25 mouse cellular contexts compared by ENCODE assay signal in the genomic region with DNA sequence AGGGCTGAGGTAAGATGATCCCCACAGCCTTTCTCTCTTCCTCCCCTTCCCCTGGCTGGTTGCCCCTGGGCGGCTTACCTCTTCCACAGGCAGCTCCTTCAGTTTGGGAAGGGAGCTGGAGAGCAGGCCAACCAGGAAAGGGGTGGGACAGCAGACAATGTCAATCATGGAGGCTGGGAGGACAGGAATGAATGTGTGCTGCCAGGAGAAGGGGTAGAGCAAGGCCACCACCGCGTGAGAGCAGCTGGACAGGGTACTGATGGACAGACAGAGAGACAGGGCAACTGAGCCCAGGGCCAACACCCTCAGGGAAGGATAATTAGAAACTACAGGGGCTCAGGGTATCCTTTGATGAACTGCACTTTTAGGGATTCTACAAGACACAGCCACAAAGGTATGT. TPM values are rescaled to one million over a fixed set of nuclear protein-coding genes. Genes with fewer than 3 reads are reported as not detected.
DNase-seq lines count a peak whose midpoint lies in the region; ATAC-seq and TF ChIP-seq lines count a peak whose summit lies in the region.
"Had no signal": no experiment of that assay in that cellular context is flagged by ENCODE, and none has a peak within 500 bp of the region (broad histone marks: within the 10 kb centered on the region; RNA-seq: fewer than 3 reads in every experiment).

No protein-coding gene starts in this region.

- H3K79me2 ChIP-seq in heart, adult 2 months (replicated peaks; ENCODE audit: control insufficient read depth, insufficient read depth, low read length): no peaks in the 10 kb centered on the region

- H3K9me3 ChIP-seq in midbrain, embryonic 10.5 days (replicated peaks): no peaks in the 10 kb centered on the region
- no peaks in the 10 kb centered on the region for H3K9me3 ChIP-seq in midbrain, embryonic 13.5 days
- H3K9me3 ChIP-seq: hindbrain, embryonic 13.5 days; limb, embryonic 13.5 days; liver, embryonic 12.5 days had no signal

- H3K36me3 ChIP-seq in heart, adult 2 months (ENCODE audit: control insufficient read depth, insufficient read depth, low read length): peaks cover 16% of the 10 kb centered on the region
- H3K36me3 ChIP-seq in midbrain, embryonic 10.5 days: peaks cover 85% of the 10 kb centered on the region
- peaks cover 69% of the 10 kb centered on the region for H3K36me3 ChIP-seq in midbrain, embryonic 13.5 days

- TF ChIP-seq POLR2A in heart, adult 2 months (IDR thresholded peaks at IDR 0.05; ENCODE audit: insufficient read depth, low read depth, low read length): no peak

- DNase-seq in adrenal gland, adult (ENCODE audit: inconsistent age in 2 of 2, low spot score in 1 of 2): peak; percentile 41 to 72
- no peak for DNase-seq in adrenal gland, postnatal 25 days
- DNase-seq in heart, adult 2 months: no peak
- DNase-seq in heart, adult 8-10 months (ENCODE audit: low spot score): no peak
- no peak for DNase-seq in midbrain, embryonic 10.5 days (ENCODE audit: low spot score)
- DNase-seq in testis, postnatal 10 days (ENCODE audit: low spot score): no peak
- no peak for DNase-seq in ovary, postnatal 10 days (ENCODE audit: low spot score)
- DNase-seq: cerebellum, adult 8-10 months; forebrain, postnatal 0 days; gastrocnemius, postnatal 10 days; kidney, adult 11 months; kidney, postnatal 36 days; lung, adult 18-20 months; right cerebral cortex, postnatal 4 days; thymus, adult 2 months; thymus, postnatal 36 days had no signal

- H3K27me3 ChIP-seq in heart, adult 2 months (ENCODE audit: control insufficient read depth, insufficient read depth, low read length): no peaks in the 10 kb centered on the region
- no peaks in the 10 kb centered on the region for H3K27me3 ChIP-seq in midbrain, embryonic 10.5 days (ENCODE audit: low read depth, poor library complexity, severe bottlenecking)
- H3K27me3 ChIP-seq in midbrain, embryonic 13.5 days: no peaks in the 10 kb centered on the region
- H3K27me3 ChIP-seq: CH12.LX; hindbrain, embryonic 13.5 days; limb, embryonic 13.5 days; liver, embryonic 12.5 days had no signal

- TF ChIP-seq CTCF in heart, adult 2 months (IDR thresholded peaks at IDR 0.05): no peak

- no peak overlapping the region for H3K4me2 ChIP-seq in midbrain, embryonic 13.5 days (replicated peaks)
- H3K4me2 ChIP-seq: heart, embryonic 11.5 days; hindbrain, embryonic 13.5 days; limb, embryonic 13.5 days; liver, embryonic 12.5 days; midbrain, embryonic 11.5 days had no signal

- no peak for ATAC-seq in midbrain, embryonic 13.5 days
- ATAC-seq: liver, embryonic 12.5 days had no signal

- peak overlapping the region; percentile 40; the same call in 1 of the 2 replicates for H3K9ac ChIP-seq in heart, adult 2 months (ENCODE audit: low read depth, low read length)
- no peak overlapping the region; the same call in 1 of the 2 replicates for H3K9ac ChIP-seq in midbrain, embryonic 13.5 days (replicated peaks)
- H3K9ac ChIP-seq: forebrain, postnatal 0 days; hindbrain, embryonic 13.5 days; limb, embryonic 13.5 days; liver, embryonic 12.5 days had no signal

- H3K27ac ChIP-seq in heart, adult 2 months: no peak overlapping the region
- 0 out of 2 replicates have a peak overlapping the region, but pooled peaks have one; percentile 33 for H3K27ac ChIP-seq in midbrain, embryonic 10.5 days (replicated peaks)
- H3K27ac ChIP-seq in midbrain, embryonic 13.5 days: no peak overlapping the region
- H3K27ac ChIP-seq: hindbrain, embryonic 13.5 days; limb, embryonic 13.5 days; macrophage had no signal

- no peak overlapping the region for H3K4me3 ChIP-seq in heart, adult 2 months
- no peak overlapping the region for H3K4me3 ChIP-seq in midbrain, embryonic 10.5 days
- no peak overlapping the region for H3K4me3 ChIP-seq in midbrain, embryonic 13.5 days (replicated peaks)
- H3K4me3 ChIP-seq: hindbrain, embryonic 13.5 days; limb, embryonic 13.5 days; liver, embryonic 12.5 days had no signal

- 28% methylated on average over 3 of the region's 3 CpGs for WGBS in heart, adult 2 months
- WGBS in midbrain, embryonic 10.5 days: 82% methylated on average over 3 of the region's 3 CpGs
- WGBS in midbrain, embryonic 13.5 days: 80% methylated on average over 3 of the region's 3 CpGs

- intact Hi-C loops in heart, adult 2 months (cut with DNase I): loop anchor here (2.0 kb wide), 2 partner anchors 15 to 191 kb away; no protein-coding TSS in a partner anchor

- peaks cover 5% of the 10 kb centered on the region for H3K4me1 ChIP-seq in heart, adult 2 months (ENCODE audit: control insufficient read depth, insufficient read depth, low read length)
- no peaks in the 10 kb centered on the region for H3K4me1 ChIP-seq in midbrain, embryonic 10.5 days
- H3K4me1 ChIP-seq in midbrain, embryonic 13.5 days (replicated peaks): 0 out of 2 replicates have a peak, but pooled peaks cover 3% of the 10 kb centered on the region
- H3K4me1 ChIP-seq: hindbrain, embryonic 13.5 days; limb, embryonic 13.5 days had no signal

- no peak for TF ChIP-seq EP300 in heart, adult 2 months (IDR thresholded peaks at IDR 0.05; ENCODE audit: insufficient read depth, low read depth, low read length)

RNA-seq across cellular contexts. Expression of a gene that starts 8.6 kb away (rescaled TPM):
- 201 and 220 TPM in 2 replicates for total RNA-seq in adrenal gland, postnatal 25 days (2021)
- total RNA-seq in heart, adult 2 months (2021): 100 to 1,000 TPM; 102 to 105 TPM
- 136 and 167 TPM in 2 replicates for polyA plus RNA-seq in heart, adult 2 months (2012; rRNA removed)
- 100 to 1,000 TPM in 2 of 4 experiments, 10 to 100 TPM in 2; 82.2 to 125 (median 99.4) TPM for total RNA-seq in heart, adult 8-10 months (2022)
- 113 and 126 TPM in 2 replicates for polyA plus RNA-seq in midbrain, embryonic 10.5 days (2016; fragmentation: Nextera tagmentation; extraction: Ambion mirVana)
- 85.2 TPM in 2 replicates for polyA plus RNA-seq in midbrain, embryonic 13.5 days (2015; fragmentation: Nextera tagmentation; extraction: Ambion mirVana)

RNA-seq across cellular contexts. Expression of a gene that starts 19.6 kb away (rescaled TPM):
- total RNA-seq in adrenal gland, postnatal 25 days (2021): 0.19 and 0.33 TPM in 2 replicates
- total RNA-seq in heart, adult 2 months (2021): under 1 TPM in 1 of 2 experiments, not detected in 1; 0.21 TPM
- polyA plus RNA-seq in heart, adult 2 months (2012; rRNA removed): 0.14 and 0.15 TPM in 2 replicates
- under 1 TPM; 0.13 to 0.37 (median 0.15) TPM for total RNA-seq in heart, adult 8-10 months (2022)
- 0.09 and 0.12 TPM in 2 replicates for polyA plus RNA-seq in midbrain, embryonic 10.5 days (2016; fragmentation: Nextera tagmentation; extraction: Ambion mirVana)
- polyA plus RNA-seq in midbrain, embryonic 13.5 days (2015; fragmentation: Nextera tagmentation; extraction: Ambion mirVana): 0.40 and 0.46 TPM in 2 replicates
- polyA plus RNA-seq: kidney, embryonic 14.5 days had no signal

Comparison
In these comparisons a context has a peak if more than half of its experiments do, and no peak if none do; other contexts are left out.
1. DNase-seq: peak in adrenal gland, adult (2 of 2); none in adrenal gland, postnatal 25 days (single experiment), heart, adult 2 months (0 of 2), heart, adult 8-10 months (single experiment), midbrain, embryonic 10.5 days (single experiment), testis, postnatal 10 days (single experiment) and ovary, postnatal 10 days (single experiment).